Mouse (Mus musculus) cerebellum, adult 9-10 months (tissue): ENCODE measurements around the gene Tmem203.

Source experiments
- DNase-seq: peaks from one replicate; pipeline ENCODE4 v3.0.0; 2022

Tmem203 gene

DNA sequence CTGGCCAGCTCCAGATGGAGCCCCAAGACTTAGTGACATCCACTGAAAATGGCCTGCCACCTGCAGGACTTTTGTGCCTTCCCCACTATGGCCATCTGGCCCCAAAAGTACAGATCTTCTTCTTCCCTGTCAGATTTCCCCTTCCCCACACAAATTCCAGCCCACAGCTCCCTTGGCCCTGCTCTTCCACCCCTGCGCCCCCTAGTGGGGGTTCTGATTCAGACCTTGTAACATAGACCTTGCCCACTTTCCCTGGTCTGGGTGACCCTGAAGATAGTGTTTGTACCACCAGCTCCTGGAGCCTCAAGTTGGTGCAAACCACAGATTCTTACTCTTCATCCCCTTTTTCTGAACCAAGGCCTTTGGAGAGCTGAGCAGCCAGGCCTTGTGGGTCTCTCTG is 37.6 kb downstream of the Tmem203 start:
- peak; percentile 84 for DNase-seq

DNA sequence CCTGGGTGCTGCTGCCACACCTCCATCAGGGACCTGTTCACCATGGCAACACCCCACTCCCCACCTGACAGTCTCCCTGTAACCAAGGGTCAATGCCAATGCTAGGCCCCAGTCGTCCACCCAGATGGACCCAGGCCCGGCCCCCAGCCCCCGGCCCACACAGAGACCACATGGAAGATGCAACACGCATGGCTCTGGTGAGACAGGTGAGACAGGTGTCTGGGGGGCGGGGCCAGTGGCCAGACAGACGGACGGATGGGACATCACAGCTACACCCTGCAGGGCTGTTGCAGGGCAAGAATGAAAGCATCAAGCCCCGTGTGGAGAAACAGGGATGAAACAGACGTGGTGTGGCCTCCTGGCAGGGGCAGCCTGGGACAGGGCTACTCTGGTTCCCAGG is 38.5 kb downstream of the Tmem203 start:
- peak; percentile 62 for DNase-seq

DNA sequence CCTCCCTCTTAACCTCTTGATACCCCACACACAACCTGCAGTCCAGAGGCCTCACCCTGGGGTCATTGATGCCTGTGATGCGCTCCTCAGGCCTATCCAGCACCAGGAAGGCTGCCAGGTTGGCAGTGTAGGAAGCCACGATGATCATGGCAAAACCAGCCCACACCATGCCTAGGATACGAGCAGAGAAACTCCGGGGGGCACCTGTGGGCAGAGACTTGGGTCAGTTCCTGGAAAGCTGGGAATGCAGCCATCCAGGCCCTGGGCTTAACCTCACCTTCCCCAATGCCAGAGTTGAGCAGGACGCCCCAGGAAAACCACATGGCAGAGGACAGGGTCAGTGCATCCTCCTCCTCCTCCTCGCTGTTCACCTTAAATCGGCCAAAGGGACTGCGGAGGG is 41.9 kb downstream of the Tmem203 start:
- peak; percentile 60 for DNase-seq

DNA sequence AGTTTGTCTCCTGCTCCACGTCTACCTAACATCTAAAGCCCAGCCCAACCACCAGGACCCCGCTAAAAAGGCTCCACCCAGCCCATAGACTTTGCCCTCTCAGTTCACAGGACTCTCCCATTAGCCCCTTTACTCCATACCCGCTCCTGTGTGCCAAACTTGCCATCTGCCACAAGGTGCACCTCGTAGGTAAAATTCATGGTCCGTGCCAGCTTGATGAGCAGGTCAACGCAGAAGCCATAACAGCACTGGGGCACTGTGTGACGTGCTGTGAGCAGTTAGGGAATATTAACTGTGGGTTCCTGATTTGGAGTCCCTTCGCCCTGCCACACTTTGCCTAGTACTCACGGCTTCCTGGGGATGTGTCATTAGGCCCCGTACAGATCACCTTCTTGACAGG is 42.8 kb downstream of the Tmem203 start:
- DNase-seq: peak; percentile 72

DNA sequence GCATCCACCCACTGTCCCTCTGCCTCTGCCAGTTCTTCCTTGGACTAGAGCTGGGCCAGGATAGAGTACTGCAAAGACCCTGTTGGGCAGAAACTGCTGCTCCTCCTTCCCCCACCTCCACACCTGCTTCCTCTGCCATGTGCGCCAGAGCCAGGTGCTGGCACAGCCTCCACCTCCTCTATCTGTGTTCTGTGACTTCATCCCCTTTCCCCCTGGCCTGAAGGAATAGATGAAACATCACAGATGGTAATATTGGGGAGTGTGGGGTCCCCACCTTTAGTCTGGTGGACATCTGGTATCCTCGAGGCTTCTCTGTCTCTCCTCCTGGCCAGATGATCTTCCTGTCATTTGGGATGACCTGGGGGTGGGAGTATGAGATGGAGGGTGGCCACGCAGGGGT is 48.2 kb downstream of the Tmem203 start:
- no peak for DNase-seq

DNA sequence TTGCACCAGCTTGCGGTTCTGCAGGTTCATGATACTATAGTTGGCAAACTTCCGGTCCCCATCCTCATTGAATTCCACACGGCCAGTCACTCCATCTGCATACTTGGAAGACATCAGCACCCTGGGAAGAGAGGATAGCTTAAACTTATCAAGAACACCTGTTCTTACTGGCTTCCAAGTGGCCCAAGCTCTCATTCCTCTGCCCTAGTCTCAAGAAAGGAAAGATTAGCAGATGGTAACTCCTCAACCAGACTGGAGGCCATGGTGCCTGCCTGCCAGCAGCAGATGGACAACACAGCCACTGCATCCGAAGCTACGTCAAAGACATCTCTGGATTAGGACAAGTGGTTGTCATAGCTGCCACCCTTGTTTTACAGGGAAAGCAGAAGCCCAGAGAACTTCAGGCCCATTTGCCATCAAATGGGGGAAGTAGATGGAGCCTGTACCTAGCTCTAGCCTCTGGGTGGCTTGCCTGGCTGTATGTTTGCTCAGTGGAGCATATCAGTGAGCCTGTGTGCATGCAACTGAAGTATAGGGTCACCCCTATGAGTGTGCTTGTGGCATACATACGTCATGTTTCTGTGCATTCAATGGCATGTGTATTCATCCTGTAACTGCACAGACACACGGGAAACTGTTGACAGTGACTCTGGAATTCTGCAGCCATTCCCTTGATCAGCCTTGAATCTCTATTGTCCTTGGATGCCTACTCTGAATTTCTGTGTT is 48.9 kb downstream of the Tmem203 start:
- DNase-seq: peak; percentile 92

DNA sequence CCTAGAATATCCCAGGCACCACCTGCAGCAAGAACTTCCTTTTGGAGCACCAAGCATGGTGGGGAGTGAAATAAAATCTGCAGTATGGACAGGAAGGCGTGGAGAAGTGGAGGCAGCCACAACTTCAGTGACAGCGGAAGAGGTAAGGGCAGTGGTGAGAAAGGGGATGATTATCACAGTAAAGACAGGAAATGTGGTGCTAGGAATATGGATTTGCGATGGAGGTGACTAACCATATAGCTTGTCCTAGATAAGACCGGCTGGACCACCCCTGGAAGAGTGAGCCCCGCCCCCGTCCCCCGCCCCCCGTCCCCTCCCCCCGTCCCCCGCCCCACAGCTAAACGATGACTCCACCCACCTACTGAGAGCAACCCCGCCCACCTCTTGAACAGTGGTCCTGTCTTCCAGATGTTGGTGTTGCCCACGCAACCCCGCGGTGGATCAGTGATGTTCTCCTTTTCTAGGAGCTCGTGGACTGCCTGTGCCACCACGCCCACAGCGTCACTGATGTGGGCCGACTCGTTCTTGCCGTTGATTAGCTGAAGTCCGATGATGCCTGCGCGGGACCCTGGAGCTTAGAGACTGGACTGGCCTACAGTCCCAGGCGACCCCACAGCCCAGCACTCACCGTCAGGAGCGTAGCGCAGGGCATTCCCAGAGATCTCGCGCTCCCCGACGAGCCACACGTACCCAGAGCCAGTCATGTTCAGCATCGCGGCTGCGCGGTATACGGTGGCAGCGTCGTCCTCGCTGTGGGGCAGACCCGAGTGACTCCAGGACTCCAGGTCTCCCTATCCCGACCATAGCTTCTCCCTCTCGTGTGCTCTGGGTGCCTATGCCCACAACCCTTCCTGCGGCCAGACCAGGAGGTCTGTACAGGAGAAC is 49.7 kb downstream of the Tmem203 start:
- no peak for DNase-seq
